Mouse (Mus musculus): Measurements from ENCODE around the gene Rnf114. TPM values are rescaled to one million over a fixed set of nuclear protein-coding genes. Genes with fewer than 3 reads are reported as not detected.

The Rnf114 gene
- polyA plus RNA-seq, 1 experiment from 2014 or later = 55.9 TPM

- DNase-seq (ENCODE audit: low spot score) = no peak
- ATAC-seq (replicated peaks; ENCODE audit: low FRiP score) = no peak
- Histone ChIP-seq H3K4me1 (replicated peaks; ENCODE audit: control insufficient read depth, insufficient read depth, low read length) (peaks cover 3% of the 10 kb centered on the region; the same call in 1 of the 2 replicates), H3K9me3 (ENCODE audit: control insufficient read depth, low read length) (no peaks in the 10 kb centered on the region), H3K27ac (ENCODE audit: low read depth, low read length) (no peak overlapping the region), H3K4me3 (ENCODE audit: low read depth, low read length) (no peak overlapping the region), H3K36me3 (ENCODE audit: control insufficient read depth, insufficient read depth, low read length) (no peaks in the 10 kb centered on the region), H3K4me2 (no peak overlapping the region), H3K9ac (ENCODE audit: low read depth, low read length) (no peak overlapping the region), H3K27me3 (replicated peaks; ENCODE audit: control insufficient read depth, insufficient read depth, low read length) (no peaks in the 10 kb centered on the region; the same call in 1 of the 2 replicates)
- WGBS = 74% methylated on average over 4 of the region's 4 CpGs
Measured at GRCm38 (mm10) chr2:167552292-167552691, 59.8 kb downstream of the Rnf114 start.

DNA sequence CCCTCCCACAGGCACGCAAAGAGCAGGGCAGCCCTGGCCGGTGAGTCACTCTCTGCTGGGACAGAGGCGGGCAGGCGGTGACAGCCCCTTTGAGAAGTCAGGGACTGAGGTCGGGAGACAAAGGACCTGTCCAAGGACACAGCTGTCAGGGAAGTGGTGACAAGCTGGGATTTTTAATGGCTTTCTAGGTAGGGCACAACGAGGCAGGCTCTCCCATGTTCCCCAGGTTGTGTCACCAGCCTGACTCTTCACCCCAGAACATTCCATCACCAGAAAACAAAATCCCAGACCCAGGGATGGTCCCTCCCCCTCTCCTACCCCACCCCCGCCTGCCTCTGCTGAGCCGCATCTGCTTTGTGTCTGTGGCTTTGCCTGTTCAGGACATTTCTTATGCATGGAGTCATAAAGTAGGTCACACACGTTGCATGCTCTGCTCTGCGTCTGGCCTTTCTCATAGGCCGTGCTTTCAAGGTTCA lies 60.5 kb downstream of the Rnf114 start:
- no peaks in the 10 kb centered on the region for H3K36me3 ChIP-seq (ENCODE audit: control insufficient read depth, insufficient read depth, low read length)
- no peak for ATAC-seq (replicated peaks; ENCODE audit: low FRiP score)
- no peak for DNase-seq (ENCODE audit: low spot score)
- no peaks in the 10 kb centered on the region; the same call in 1 of the 2 replicates for H3K27me3 ChIP-seq (replicated peaks; ENCODE audit: control insufficient read depth, insufficient read depth, low read length)
- H3K4me2 ChIP-seq = no peak overlapping the region
- H3K27ac ChIP-seq (ENCODE audit: low read depth, low read length) = no peak overlapping the region; the same call in 1 of the 2 replicates
- no peak overlapping the region for H3K9ac ChIP-seq (ENCODE audit: low read depth, low read length)
- WGBS = 35% methylated on average over 11 of the region's 11 CpGs
- no peaks in the 10 kb centered on the region for H3K9me3 ChIP-seq (ENCODE audit: control insufficient read depth, low read length)
- no peak overlapping the region for H3K4me3 ChIP-seq (ENCODE audit: low read depth, low read length)
- peaks cover 3% of the 10 kb centered on the region; the same call in 1 of the 2 replicates for H3K4me1 ChIP-seq (replicated peaks; ENCODE audit: control insufficient read depth, insufficient read depth, low read length)

- 70% methylated on average over 5 of the region's 5 CpGs for WGBS
- Histone ChIP-seq H3K9ac (ENCODE audit: low read depth, low read length) (no peak overlapping the region), H3K27ac (ENCODE audit: low read depth, low read length) (no peak overlapping the region), H3K27me3 (replicated peaks; ENCODE audit: control insufficient read depth, insufficient read depth, low read length) (peaks cover 21% of the 10 kb centered on the region), H3K4me3 (ENCODE audit: low read depth, low read length) (no peak overlapping the region), H3K9me3 (ENCODE audit: control insufficient read depth, low read length) (no peaks in the 10 kb centered on the region), H3K4me1 (replicated peaks; ENCODE audit: control insufficient read depth, insufficient read depth, low read length) (peaks cover 6% of the 10 kb centered on the region; the same call in 1 of the 2 replicates), H3K36me3 (ENCODE audit: control insufficient read depth, insufficient read depth, low read length) (no peaks in the 10 kb centered on the region), H3K4me2 (no peak overlapping the region)
- no peak for ATAC-seq (replicated peaks; ENCODE audit: low FRiP score)
- no peak for DNase-seq (ENCODE audit: low spot score)
Measured at GRCm38 (mm10) chr2:167555766-167556165, 63.3 kb downstream of the Rnf114 start.

GRCm38 (mm10) chr2:167559413-167559812 lies 67.0 kb downstream of the Rnf114 start:
- Histone ChIP-seq H3K27me3 (replicated peaks; ENCODE audit: control insufficient read depth, insufficient read depth, low read length) (peaks cover 24% of the 10 kb centered on the region), H3K9ac (ENCODE audit: low read depth, low read length) (peak overlapping the region; percentile 13; the same call in 1 of the 2 replicates), H3K36me3 (ENCODE audit: control insufficient read depth, insufficient read depth, low read length) (no peaks in the 10 kb centered on the region), H3K4me2 (peak overlapping the region; percentile 43), H3K27ac (ENCODE audit: low read depth, low read length) (no peak overlapping the region), H3K4me1 (replicated peaks; ENCODE audit: control insufficient read depth, insufficient read depth, low read length) (peaks cover 15% of the 10 kb centered on the region), H3K4me3 (ENCODE audit: low read depth, low read length) (no peak overlapping the region), H3K9me3 (ENCODE audit: control insufficient read depth, low read length) (no peaks in the 10 kb centered on the region)
- DNase-seq (ENCODE audit: low spot score) (no peak), ATAC-seq (replicated peaks; ENCODE audit: low FRiP score) (no peak)
- WGBS = 10% methylated on average over 27 of the region's 27 CpGs

DNA sequence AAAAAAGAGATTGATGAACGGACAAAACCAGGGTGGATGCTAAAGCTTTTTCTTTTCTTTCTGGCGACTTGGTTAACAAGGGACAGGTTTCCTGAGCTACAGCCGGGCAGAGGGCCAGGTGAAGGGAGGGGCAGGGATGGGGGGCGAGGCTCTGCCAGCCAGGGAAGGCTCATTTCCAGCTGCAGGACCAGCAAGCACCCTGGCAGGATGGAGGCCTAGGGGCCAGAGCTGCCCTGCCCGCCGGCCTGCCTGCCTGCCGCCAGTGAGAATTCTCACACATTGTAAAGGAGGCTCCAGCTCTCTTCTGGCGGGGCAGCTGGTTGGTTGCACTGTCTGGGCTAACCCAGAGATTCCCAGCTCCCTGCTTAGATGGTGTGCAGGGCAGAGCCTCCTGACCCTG lies 69.7 kb downstream of the Rnf114 start:
- no peaks in the 10 kb centered on the region for H3K9me3 ChIP-seq (ENCODE audit: control insufficient read depth, low read length)
- DNase-seq (ENCODE audit: low spot score) (no peak), ATAC-seq (replicated peaks; ENCODE audit: low FRiP score) (no peak)
- no peak overlapping the region for H3K4me2 ChIP-seq
- peaks cover 20% of the 10 kb centered on the region for H3K4me1 ChIP-seq (replicated peaks; ENCODE audit: control insufficient read depth, insufficient read depth, low read length)
- H3K27me3 ChIP-seq (replicated peaks; ENCODE audit: control insufficient read depth, insufficient read depth, low read length) = peaks cover 24% of the 10 kb centered on the region
- H3K4me3 ChIP-seq (ENCODE audit: low read depth, low read length) = no peak overlapping the region
- no peak overlapping the region for H3K9ac ChIP-seq (ENCODE audit: low read depth, low read length)
- WGBS = 42% methylated on average over 8 of the region's 8 CpGs
- H3K36me3 ChIP-seq (ENCODE audit: control insufficient read depth, insufficient read depth, low read length) = no peaks in the 10 kb centered on the region
- H3K27ac ChIP-seq (ENCODE audit: low read depth, low read length) = no peak overlapping the region

- no peak for DNase-seq (ENCODE audit: low spot score)
- Histone ChIP-seq H3K4me3 (ENCODE audit: low read depth, low read length) (no peak overlapping the region), H3K4me1 (replicated peaks; ENCODE audit: control insufficient read depth, insufficient read depth, low read length) (peaks cover 20% of the 10 kb centered on the region), H3K36me3 (ENCODE audit: control insufficient read depth, insufficient read depth, low read length) (no peaks in the 10 kb centered on the region), H3K9ac (ENCODE audit: low read depth, low read length) (no peak overlapping the region), H3K27ac (ENCODE audit: low read depth, low read length) (no peak overlapping the region; the same call in 1 of the 2 replicates), H3K9me3 (ENCODE audit: control insufficient read depth, low read length) (no peaks in the 10 kb centered on the region), H3K4me2 (no peak overlapping the region), H3K27me3 (replicated peaks; ENCODE audit: control insufficient read depth, insufficient read depth, low read length) (peaks cover 24% of the 10 kb centered on the region)
- WGBS = 66% methylated on average over 5 of the region's 5 CpGs
- ATAC-seq (replicated peaks; ENCODE audit: low FRiP score) = no peak
Measured at GRCm38 (mm10) chr2:167563035-167563434, 70.6 kb downstream of the Rnf114 start.

GRCm38 (mm10) chr2:167563703-167564102 lies 71.3 kb downstream of the Rnf114 start:
- H3K27ac ChIP-seq (ENCODE audit: low read depth, low read length) = no peak overlapping the region
- H3K4me3 ChIP-seq (ENCODE audit: low read depth, low read length) = no peak overlapping the region
- ATAC-seq (replicated peaks; ENCODE audit: low FRiP score) (no peak), DNase-seq (ENCODE audit: low spot score) (no peak)
- H3K4me2 ChIP-seq = no peak overlapping the region
- peaks cover 20% of the 10 kb centered on the region for H3K27me3 ChIP-seq (replicated peaks; ENCODE audit: control insufficient read depth, insufficient read depth, low read length)
- H3K4me1 ChIP-seq (replicated peaks; ENCODE audit: control insufficient read depth, insufficient read depth, low read length) = peaks cover 20% of the 10 kb centered on the region
- no peak overlapping the region for H3K9ac ChIP-seq (ENCODE audit: low read depth, low read length)
- no peaks in the 10 kb centered on the region for H3K36me3 ChIP-seq (ENCODE audit: control insufficient read depth, insufficient read depth, low read length)
- 50% methylated on average over 12 of the region's 12 CpGs for WGBS
- no peaks in the 10 kb centered on the region for H3K9me3 ChIP-seq (ENCODE audit: control insufficient read depth, low read length)

- Histone ChIP-seq H3K36me3 (ENCODE audit: control insufficient read depth, insufficient read depth, low read length) (no peaks in the 10 kb centered on the region), H3K4me3 (ENCODE audit: low read depth, low read length) (no peak overlapping the region), H3K4me1 (replicated peaks; ENCODE audit: control insufficient read depth, insufficient read depth, low read length) (peaks cover 20% of the 10 kb centered on the region), H3K4me2 (peak overlapping the region; percentile 12; the same call in 1 of the 2 replicates), H3K27ac (ENCODE audit: low read depth, low read length) (peak overlapping the region; percentile 68), H3K27me3 (replicated peaks; ENCODE audit: control insufficient read depth, insufficient read depth, low read length) (peaks cover 13% of the 10 kb centered on the region), H3K9me3 (ENCODE audit: control insufficient read depth, low read length) (no peaks in the 10 kb centered on the region), H3K9ac (ENCODE audit: low read depth, low read length) (no peak overlapping the region)
- no peak for DNase-seq (ENCODE audit: low spot score)
- WGBS = 64% methylated on average over 13 of the region's 13 CpGs
- ATAC-seq (replicated peaks; ENCODE audit: low FRiP score) = peak; percentile 72; the same call in 1 of the 2 replicates
Measured at GRCm38 (mm10) chr2:167564551-167565311, 72.3 kb downstream of the Rnf114 start.

DNA sequence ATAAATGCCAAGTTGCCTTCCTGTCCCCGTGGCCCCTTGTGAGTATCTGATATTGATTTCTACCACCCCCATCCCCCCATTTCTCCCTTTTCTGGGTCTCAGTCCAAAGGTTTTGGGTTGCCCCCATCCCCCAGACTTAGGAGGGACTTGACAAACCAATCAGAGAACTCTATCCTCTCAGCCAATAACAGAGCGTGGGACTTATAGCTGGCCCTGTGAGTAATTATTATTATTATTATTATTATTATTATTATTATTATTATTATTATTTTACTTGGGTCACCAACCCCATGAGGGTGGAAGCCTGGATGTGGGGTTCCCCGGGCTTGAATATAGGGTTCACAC lies 72.8 kb downstream of the Rnf114 start:
- peak overlapping the region; percentile 24; the same call in 1 of the 2 replicates for H3K4me3 ChIP-seq (ENCODE audit: low read depth, low read length)
- peaks cover 17% of the 10 kb centered on the region for H3K4me1 ChIP-seq (replicated peaks; ENCODE audit: control insufficient read depth, insufficient read depth, low read length)
- H3K9me3 ChIP-seq (ENCODE audit: control insufficient read depth, low read length) = no peaks in the 10 kb centered on the region
- H3K36me3 ChIP-seq (ENCODE audit: control insufficient read depth, insufficient read depth, low read length) = no peaks in the 10 kb centered on the region
- H3K27me3 ChIP-seq (replicated peaks; ENCODE audit: control insufficient read depth, insufficient read depth, low read length) = peaks cover 7% of the 10 kb centered on the region
- peak overlapping the region; percentile 47 for H3K4me2 ChIP-seq
- DNase-seq (ENCODE audit: low spot score) (no peak), ATAC-seq (replicated peaks; ENCODE audit: low FRiP score) (peak; percentile 27; the same call in 1 of the 2 replicates)
- H3K27ac ChIP-seq (ENCODE audit: low read depth, low read length) = peak overlapping the region; percentile 73; the same call in 1 of the 2 replicates
- H3K9ac ChIP-seq (ENCODE audit: low read depth, low read length) = 0 out of 2 replicates have a peak overlapping the region, but pooled peaks have one; percentile 47
- 53% methylated on average over 3 of the region's 3 CpGs for WGBS

Data from liver, embryonic 11.5 days (tissue).